Mouse (Mus musculus) MEL-GATA-1-ER (cell line): ENCODE data around the gene Igf1r.

Experiments used
- DNase-seq: peaks from one replicate; pipeline ENCODE4 v3.0.0-alpha.2; 2012; ENCODE audit warnings: low read depth; ENCODE audit errors: extremely low read depth

Igf1r gene

DNA sequence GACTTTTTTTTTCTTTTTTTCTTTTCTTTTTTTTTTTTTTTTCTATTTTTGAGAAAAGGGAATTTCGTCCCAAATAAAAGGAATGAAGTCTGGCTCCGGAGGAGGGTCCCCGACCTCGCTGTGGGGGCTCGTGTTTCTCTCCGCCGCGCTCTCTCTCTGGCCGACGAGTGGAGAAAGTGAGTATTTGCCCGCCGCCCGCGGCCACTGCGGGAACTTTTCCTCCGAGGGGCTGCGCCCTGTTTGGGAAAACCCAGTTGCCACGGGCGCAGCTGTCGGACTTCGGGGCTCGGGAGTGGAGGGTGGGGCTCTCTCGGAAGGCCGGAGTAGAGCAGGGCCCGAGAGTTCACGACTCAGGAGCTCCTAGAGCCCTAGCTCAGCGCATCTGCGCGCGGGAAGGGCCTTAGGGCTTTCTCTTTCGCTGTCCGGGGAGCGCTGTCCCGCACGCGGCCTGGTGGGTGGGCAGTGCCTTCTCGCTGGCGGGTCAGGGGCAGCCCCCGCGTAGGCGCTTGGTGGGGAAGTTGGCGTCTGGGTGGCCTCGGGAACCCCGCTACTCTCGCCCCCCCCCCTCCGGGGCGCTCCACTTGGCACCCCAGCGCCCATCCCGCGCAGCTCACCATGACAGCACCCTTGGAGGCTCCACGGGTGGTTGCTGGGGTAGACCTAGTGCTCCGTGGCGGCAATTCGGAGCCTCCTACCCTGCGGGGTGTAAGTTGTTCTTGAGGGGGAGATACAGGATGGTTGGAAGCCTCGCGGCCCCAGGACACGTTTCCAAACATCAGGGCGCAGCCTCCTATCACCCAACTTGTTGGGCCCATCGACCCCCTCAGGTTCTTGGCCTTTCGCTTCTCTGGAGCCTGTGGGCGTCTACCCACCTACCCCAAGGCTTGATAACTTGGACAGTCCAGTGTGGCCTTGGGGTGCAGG lies at the start of gene Igf1r:
Igf1r (plus strand) TSS at position 51 of the 924 bp plus-strand sequence.
- DNase-seq: no peak

DNA sequence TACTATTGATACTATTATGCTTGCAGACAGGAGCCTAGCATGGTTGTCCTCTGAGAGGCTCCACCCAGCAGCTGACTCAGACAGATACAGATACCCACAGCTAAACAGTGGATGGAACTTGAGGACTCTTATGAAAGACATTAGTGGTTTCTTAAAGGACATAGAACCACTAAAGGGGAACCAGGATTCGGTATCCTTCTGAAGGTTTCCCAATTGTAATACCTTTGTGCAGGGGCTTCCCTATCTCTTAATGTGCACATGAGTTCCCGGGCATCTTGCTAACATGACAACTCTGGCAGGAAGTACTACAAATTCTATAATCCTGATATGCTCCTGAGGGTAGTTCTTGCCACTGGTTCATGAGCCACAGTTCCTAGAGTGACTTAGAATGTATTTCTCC lies 46.3 kb upstream of the Igf1r start:
- no peak for DNase-seq

DNA sequence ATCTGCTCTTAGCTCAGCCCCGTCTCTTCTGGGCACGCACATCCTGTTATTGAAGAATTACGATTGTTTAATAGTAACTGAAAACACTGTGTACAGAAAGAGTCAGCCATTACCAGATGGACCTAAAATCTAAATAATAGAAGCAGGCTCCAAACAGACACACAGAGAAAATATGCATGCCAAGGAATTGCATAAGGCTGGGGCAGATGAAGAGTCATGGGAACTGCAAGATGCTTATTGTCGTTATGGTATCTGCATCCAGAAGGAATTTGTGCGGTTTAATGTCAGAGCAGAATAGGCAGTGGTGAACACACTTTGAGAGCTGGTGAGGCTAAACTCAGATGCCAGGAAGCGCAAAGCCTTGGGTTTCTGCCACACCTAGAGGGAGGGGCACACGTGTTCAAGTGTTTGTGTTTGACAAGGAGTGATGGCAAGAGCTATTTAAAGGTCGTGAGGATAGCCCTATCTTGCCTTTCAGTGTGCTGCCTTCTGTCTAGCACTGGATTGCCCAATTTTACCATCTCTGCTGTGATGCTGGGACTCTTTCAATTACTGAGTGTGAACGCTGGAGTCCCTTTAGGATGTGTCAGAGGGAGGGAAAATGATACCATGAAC lies 44.7 kb upstream of the Igf1r start:
- no peak for DNase-seq

DNA sequence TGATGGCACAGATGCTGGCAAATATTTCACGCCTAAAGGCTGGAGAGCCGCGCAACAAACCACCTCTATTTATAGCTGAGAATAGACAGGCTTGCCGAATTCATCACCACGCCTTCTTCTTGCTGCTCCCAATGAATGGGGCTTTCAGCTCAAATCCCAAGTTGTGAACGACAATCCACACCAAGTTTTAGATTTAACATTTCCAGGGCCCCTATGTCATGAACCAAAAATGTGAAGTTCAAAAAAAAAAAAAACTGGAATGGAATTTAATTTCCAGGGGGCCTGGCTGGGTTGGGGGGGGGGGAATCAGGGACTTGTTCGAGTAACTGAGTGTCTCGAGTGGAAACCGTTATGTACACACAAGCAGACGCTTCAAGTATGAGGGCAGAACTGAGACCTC lies 42.1 kb upstream of the Igf1r start:
- no peak for DNase-seq

DNA sequence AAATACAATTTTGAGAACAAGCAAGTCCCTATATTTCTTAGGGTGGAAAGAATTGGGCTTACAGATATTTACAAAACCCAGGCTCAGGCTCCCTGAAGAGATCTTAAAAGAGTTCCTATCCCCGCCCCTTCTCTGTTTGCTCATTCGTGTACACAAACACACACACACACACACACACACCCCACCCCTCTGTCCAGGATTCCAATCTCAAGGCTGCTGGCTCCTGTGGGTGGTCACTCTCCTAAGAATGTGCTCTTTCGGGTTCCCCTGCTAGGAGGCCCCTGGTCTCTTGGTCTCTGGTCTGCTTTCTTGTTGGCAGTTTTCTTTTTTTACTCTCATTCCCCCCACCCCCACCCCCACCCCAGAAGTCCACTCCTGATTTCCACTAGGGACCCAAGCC lies 41.7 kb upstream of the Igf1r start:
- no peak for DNase-seq

DNA sequence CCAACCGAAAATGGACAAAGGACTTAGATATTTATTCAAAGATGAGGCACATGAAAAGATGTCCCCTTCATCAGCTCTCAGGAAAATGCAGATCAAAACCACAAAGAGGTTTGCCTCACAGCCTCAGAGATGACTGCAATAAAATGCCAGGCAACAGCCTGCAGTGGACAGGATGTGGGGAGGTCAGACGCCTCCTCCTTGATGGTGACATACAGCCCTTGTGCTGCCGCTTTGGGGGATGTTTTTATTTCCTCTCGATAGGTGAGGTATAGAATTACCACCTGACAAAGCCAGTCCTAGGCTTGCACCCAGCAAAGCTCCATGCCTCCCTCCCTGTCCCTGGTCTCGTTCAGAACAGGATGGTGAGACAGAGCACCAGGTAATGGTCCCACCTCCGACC lies 40.8 kb upstream of the Igf1r start:
- no peak for DNase-seq

DNA sequence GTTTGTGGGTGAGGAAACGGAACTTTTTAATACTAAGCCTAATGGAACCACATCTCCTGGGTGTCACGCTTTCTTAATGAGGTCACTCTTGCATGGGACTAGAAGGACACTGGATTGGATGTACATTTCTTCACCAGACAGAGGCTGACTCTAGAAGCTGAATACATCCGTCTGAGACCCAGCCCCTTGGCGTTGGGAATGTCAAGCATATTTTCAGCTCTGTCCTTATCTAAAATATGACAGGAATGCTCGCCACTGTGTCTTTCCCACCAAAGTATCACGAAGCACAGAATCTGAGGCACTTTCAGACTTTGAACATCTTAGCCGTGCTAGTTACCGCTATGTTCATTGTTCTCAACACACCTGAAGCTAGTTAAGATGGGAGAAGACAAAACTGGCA lies 35.7 kb upstream of the Igf1r start:
- no peak for DNase-seq

DNA sequence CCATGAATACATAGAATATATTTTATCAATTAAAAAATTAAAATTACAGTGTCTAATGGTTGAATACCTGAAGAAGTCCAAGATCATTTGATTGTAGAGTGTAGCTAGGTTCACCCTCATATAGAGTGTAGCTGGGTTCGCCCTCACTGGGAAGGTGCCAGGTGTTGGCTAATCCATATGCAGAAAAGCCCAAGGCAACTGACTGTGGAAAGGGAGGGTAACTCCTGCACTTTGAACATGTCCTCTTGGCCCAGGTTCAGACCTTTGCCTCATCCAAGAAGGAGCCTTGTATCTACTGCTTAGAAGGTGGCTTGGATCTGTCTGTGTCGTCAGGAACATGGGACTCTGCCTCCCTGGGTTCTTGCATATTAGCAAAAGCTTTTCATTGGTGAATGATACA lies 34.9 kb upstream of the Igf1r start:
- no peak for DNase-seq

DNA sequence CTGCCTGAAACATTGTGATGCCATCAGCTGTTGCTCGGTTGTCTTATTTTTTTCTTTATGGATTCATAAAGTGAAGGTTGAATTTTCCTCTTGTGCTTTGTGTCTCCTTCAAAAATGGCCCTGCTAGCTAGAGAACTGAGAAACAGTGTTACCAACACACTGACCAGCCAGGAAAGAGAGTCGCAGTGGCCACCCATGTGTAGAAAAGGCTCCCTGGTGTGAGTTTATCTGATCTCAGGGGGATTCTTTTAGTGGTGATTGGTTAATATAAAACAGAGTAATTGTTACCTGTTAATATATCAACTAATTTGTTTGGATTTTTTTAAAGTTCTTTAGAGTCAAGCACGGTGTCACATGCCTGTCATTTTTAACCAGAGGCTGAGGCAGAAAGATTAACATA lies 33.2 kb upstream of the Igf1r start:
- no peak for DNase-seq

DNA sequence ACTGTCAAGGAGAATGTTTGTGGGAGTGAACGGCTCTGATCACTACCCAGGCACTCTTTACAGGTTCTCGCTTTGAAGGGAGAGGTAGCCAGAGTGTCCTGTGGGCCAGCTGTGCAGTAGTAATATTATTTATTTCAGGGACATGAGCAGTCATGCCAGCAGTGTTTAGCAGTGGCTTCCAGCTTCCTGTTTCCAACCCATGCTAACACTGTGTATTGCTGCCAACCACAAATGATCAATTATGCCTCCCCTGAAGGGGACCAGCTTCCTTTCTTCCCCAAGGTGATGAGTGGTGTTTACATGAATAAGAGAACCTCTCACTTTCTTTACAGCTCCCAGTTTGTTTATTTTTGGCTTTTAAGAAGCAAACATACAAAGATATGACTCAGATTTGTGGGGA lies 28.4 kb upstream of the Igf1r start:
- DNase-seq: no peak

DNA sequence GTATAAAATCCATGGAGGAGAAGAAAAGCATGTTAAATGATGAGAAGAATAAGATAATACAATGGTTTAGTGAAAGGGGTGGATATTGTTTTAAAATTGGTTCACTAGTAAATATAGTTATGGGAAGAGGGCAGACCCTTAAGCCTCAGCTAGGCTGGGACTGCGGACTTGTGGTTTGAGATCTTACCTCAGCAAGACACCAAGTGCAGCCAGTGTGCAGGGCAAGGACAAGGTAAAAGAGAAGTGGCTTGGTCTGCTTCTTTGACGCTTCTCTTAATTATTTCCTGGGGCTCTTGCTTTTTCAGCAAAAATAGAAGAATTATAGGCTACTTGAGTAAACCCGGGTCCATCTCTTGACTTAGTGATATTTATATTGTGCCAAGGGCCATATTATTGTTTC lies 22.5 kb upstream of the Igf1r start:
- no peak for DNase-seq

DNA sequence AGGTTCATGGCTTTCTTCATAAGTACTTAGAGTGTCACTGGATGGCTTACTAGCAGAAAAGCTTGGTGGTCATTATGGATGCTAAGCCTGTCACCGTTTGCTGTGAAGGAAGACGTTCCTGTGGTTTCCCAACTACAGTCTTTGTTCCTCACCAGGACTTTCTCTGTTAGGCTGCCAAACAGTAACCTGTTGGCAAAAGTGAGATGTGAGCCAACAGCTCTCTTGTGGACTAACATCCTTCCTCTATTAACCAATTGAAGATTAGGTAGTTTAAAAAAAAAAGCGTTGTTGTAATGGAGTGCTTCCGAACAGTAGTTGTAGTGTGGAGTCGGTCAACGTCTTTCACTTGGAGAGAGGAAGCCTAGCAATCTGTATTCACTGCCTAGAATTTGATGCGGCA lies 15.8 kb upstream of the Igf1r start:
- DNase-seq: no peak

DNA sequence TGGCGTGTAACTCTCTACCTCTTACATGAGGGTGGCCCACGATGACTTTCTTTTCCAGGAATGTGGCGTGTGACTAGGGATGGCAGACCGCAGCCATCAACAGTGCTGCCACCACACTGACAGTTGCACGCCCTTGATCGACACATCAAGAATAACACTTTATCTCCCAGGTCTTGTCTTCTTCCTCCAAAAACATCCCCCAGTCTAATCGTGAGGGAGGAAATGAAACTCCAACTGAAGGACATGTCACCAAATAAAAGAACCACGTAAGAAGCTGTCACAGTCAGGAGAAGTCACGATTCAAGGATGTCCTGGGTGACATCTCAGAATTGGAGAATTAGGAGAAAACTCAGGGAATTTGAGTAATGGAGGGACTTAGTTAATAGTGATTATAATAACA lies 8.8 kb upstream of the Igf1r start:
- DNase-seq: no peak

DNA sequence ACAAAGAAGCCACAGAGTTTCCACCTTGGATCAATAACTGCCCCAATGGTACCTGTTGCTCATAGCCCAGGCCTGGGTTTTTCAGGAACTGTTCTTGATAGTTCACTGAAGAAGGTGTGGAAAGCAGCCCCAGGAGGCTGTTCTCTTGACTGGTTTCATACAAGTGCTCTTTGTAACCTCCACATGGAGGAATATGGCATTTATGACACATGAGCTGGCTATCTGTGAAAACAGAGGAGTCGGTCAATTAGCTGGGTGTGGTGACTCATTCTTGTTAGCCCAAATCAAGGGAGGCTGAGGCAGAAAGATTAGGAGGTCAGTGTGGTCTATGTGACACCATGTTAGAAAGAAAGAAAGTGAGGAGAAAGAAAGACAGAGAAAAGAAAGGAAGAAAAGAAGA lies 5.7 kb upstream of the Igf1r start:
- DNase-seq: no peak

DNA sequence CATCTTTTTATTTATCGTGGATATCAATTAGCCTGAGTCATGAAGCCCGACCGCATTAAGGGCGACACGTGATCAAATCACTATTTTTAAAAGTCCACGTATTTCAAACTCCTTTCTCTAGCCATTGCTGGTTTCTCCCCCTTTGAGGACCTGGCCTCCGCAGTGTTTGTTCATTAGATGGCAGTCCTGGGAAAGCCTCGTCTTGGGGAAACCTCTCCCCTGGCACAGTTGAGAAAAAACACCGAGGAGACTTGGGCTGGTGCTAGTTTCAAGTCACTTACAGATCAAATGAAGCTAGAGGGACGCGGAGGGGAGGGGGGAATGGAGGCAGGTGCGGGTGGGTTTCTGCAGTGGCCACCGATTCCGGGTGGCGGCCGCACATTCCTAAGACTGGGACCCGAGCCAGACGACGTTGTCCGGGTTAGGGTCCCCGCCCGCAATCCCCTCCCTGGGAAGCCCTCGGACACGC lies 2.2 kb upstream of the Igf1r start:
- no peak for DNase-seq

DNA sequence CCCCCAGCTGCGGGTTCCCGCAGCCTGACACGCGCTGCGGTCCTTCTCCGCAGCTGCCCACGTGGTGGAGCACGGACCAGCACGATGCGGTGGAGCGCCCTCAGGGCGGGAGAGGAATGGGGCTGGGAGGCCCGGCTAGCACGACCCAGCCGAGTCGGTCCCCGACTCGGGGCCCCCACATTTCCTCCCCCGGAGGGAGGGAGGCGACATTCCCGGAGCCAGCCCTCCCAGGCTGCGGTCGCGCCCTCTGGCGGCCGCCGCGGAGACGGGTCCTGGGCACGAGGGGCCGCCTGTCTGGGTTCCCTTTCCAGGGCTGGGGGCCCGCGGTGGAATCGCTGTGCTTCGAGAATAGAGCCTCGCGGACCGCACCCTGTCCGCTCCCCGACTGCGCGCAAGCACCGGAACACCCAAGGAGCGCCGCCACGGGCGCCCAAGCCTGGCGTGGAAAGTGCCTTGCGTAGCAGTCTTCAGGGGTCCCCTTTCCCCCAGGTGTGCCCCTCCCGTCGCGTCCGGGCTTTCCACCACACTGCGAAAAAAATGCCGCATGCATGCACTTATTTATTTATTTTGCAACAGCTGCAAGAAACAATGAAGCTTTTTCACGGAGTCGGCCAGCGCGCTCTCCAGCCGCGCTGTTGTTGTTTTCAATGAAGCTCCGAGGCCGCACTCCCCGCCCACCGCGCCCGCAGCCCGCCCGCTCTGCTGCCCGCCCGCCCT lies 1.7 kb upstream of the Igf1r start:
- DNase-seq: no peak

DNA sequence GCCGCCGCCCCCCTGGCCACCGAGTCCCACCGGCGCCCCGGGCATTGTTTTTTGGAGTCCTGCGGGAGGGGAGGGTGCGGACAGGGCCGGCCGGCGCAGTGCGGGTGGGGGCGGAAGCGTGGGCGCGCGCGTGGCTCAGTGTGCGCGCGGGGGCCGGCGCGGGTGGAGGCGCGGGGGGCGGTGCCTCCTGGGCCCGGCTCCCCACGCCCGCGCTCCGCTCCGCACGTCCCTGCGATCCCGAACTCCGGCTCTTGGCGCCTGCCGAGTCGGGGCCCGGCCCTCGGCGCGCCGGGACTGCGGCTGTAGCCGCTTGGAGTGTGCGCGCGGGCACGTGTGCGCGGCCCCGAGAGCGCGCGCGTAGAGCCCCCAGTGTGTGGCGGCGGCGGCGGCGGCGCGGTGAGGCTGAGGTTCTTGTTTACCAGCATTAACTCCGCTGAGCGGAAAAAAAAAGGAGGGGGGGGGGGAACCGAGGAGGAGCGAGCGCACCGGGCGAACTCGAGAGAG lies 1.0 kb upstream of the Igf1r start:
- DNase-seq: peak; percentile 61

DNA sequence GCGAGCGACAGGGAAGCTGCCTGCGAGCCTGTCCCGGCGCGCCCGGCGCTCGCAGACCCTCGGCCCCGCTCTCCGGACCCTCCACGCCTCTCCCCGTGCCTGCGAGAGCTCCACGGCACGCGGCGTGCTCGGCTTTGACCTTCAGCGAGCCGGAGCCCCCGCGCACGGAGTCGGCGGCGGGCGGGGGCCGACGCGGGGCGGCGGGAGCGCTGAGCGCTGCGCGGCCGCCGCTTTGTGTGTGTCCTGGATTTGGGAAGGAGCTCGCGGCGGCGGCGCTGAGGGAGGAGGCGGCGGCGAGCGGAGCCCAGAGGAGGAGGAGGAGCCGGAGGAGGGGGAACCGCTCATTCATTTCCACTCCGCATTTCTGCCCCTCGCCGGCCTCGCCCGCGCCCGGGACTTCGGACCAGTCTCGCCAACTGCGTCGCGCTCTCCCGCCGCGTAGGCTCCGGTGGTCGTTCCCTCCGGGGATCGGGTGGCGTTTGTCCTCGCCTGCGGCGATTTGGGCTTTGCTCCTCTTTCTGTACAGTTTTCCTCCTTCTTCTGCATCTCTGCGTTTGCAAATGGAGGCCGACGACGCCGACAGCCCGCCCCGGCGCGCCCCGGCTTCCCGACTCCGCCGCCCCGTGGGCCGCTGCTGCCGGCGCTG lies 468 bp upstream of the Igf1r start:
- DNase-seq: no peak

DNA sequence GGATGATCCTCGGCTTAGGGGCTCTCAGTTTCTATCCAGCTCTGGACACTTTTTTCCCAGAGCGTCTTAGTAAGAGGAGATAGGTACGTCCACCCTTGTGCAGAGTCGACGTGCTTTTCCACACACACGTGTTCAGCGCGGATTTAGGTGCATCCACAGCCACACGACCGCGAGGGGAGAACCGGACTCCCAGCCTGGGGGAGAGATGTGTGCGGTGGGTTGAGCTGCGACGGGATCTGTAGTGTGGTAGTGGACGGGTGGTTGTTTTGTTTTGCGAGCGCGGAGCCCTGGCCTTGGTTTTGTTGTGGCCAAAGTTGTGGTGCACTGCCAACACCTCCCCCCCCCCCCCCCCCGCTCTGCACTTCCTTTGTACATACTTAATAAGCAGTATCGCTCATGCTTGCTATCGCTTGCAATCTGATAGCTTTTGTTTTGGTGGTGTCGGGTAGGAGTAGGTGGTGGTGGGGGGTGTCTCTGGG lies 1.2 kb downstream of the Igf1r start:
- no peak for DNase-seq

DNA sequence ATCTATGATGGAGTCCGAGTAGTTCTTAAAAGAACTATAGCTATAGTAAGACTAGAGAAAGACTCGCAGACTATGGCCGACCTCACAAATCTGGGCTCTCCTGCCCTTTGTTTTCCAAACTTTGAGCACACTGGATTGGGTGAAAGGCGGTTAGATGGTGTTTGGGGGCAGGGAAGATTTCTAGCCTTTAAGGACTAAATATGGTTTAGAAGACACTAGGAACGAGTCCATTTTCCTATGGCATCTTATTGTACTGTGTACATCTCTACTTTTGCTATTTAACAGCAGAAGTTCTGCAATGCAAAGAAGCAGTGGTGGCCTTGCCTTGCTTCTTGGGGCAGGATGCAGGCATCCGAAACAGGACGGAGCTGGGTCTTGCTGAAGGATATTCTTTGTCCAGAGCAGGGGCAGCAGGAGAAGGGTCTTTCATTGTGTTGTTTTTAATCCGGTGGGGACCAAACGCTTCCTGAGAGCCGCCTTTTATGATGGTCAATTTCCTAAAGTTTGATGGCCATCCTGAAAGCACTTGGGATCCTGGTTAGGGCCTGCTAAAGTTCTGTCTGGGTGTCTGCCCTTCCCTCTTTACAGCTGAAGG lies 2.1 kb downstream of the Igf1r start:
- DNase-seq: no peak

DNA sequence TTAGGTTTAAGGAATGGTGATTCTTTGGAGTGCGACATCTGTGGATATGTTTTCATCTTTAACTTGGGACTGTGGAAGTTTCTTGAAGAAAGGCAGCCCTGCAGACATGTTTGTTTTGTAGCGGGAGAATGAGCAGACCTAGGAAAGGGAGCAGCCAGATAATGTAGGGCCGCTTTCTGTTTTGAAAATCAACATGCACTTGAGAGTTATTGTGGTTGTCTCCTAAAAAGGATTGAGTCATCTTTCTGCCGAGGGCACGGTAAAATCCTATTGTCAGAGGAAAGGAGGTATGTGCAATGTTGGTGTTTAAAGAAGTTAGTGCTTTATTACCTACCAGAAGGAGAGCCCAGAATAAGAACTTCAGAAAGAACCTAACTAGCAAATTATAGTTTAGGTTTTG lies 2.6 kb downstream of the Igf1r start:
- DNase-seq: no peak
